In the genomic region with DNA sequence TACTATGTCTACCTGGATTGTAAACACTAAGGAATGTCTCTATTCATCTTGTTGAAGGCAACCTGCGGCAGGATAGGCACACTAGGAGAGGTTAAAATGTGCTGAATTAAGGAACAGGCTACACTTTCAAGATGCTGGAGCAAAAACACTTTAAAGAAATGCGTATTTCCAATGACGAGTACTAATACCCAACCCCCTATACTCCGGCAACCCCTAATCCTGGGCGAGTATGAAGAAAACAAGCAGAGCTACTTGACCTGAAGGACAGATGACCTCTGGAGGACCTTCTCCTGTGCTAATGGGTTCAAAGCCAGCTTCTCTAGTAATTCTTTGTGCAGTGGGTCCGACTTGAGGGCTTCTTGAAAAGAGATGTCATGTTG, we compare ENCODE assay signal across 8 mouse cellular contexts. TPM values are rescaled to one million over a fixed set of nuclear protein-coding genes. Genes with fewer than 3 reads are reported as not detected.
DNase-seq lines count a peak whose midpoint lies in the region; ATAC-seq and TF ChIP-seq lines count a peak whose summit lies in the region.

No protein-coding gene starts in this region.

- peak overlapping the region; percentile 85 for H3K4me3 ChIP-seq in heart, embryonic 16.5 days (ENCODE audit: low read length)
- H3K4me3 ChIP-seq in G1E (ENCODE audit: low read depth, low read length) = peak overlapping the region; percentile 99
- peak overlapping the region; percentile 84 for H3K4me3 ChIP-seq in forebrain, postnatal 0 days (ENCODE audit: low read depth, low read length)
- H3K4me3 ChIP-seq in midbrain, embryonic 10.5 days = peak overlapping the region; percentile 98

- ATAC-seq in heart, embryonic 16.5 days (replicated peaks; ENCODE audit: extremely low read depth, insufficient read depth, low FRiP score) = no peak
- no peak for ATAC-seq in G1E (ENCODE audit: extremely low read depth, insufficient number of reproducible peaks, low FRiP score, poor library complexity, severe bottlenecking)
- ATAC-seq in forebrain, postnatal 0 days = no peak

- peaks cover 17% of the 10 kb centered on the region for H3K4me1 ChIP-seq in heart, embryonic 16.5 days (ENCODE audit: control insufficient read depth, insufficient read depth, low read length)
- peaks cover 41% of the 10 kb centered on the region for H3K4me1 ChIP-seq in G1E (ENCODE audit: insufficient read depth, low read depth, low read length)
- H3K4me1 ChIP-seq in forebrain, postnatal 0 days (ENCODE audit: insufficient read depth) = peaks cover 24% of the 10 kb centered on the region
- H3K4me1 ChIP-seq in midbrain, embryonic 10.5 days = peaks cover 34% of the 10 kb centered on the region

- no peaks in the 10 kb centered on the region for H3K27me3 ChIP-seq in heart, embryonic 16.5 days (ENCODE audit: control insufficient read depth, insufficient read depth, low read length)
- no peaks in the 10 kb centered on the region for H3K27me3 ChIP-seq in G1E (ENCODE audit: insufficient read depth, low read length)
- no peaks in the 10 kb centered on the region for H3K27me3 ChIP-seq in forebrain, postnatal 0 days (ENCODE audit: insufficient read depth, low read length)
- no peaks in the 10 kb centered on the region for H3K27me3 ChIP-seq in midbrain, embryonic 10.5 days (ENCODE audit: low read depth, poor library complexity, severe bottlenecking)

- no peak for TF ChIP-seq CTCF in G1E (IDR thresholded peaks at IDR 0.05; ENCODE audit: low read depth, low read length)
- TF ChIP-seq CTCF in forebrain, postnatal 0 days (IDR thresholded peaks at IDR 0.05; ENCODE audit: low read depth) = no peak

- peaks cover 9% of the 10 kb centered on the region for H3K36me3 ChIP-seq in heart, embryonic 16.5 days (ENCODE audit: control insufficient read depth, insufficient read depth)
- peaks cover 45% of the 10 kb centered on the region for H3K36me3 ChIP-seq in G1E (replicated peaks)
- peaks cover 13% of the 10 kb centered on the region for H3K36me3 ChIP-seq in forebrain, postnatal 0 days (ENCODE audit: insufficient read depth)
- H3K36me3 ChIP-seq in midbrain, embryonic 10.5 days = peaks cover 31% of the 10 kb centered on the region

- peak overlapping the region; percentile 80 for H3K4me2 ChIP-seq in heart, embryonic 16.5 days (ENCODE audit: low read depth, low read length)
- peak overlapping the region; percentile 94 for H3K4me2 ChIP-seq in forebrain, postnatal 0 days (ENCODE audit: low read depth)

- peak overlapping the region; percentile 91 for H3K9ac ChIP-seq in heart, embryonic 16.5 days (ENCODE audit: low read length)
- H3K9ac ChIP-seq in forebrain, postnatal 0 days = peak overlapping the region; percentile 85

- H3K27ac ChIP-seq in heart, embryonic 16.5 days (ENCODE audit: low read length) = peak overlapping the region; percentile 92; the same call in 1 of the 2 replicates
- no peak overlapping the region for H3K27ac ChIP-seq in forebrain, postnatal 0 days (ENCODE audit: low read depth, low read length)
- no peak overlapping the region for H3K27ac ChIP-seq in midbrain, embryonic 10.5 days (replicated peaks)

- DNase-seq in heart, adult 11 months = no peak
- no peak for DNase-seq in G1E (ENCODE audit: low spot score)
- no peak for DNase-seq in forebrain, postnatal 0 days
- no peak for DNase-seq in midbrain, embryonic 10.5 days (ENCODE audit: low spot score)
- DNase-seq in left cerebral cortex, adult 11 months (ENCODE audit: low spot score) = no peak
- no peak for DNase-seq in adrenal gland, postnatal 36 days
- no peak for DNase-seq in layer of hippocampus, adult 9-11 months

- WGBS in heart, embryonic 16.5 days = 17% methylated on average over 6 of the region's 6 CpGs
- WGBS in forebrain, postnatal 0 days = 28% methylated on average over 6 of the region's 6 CpGs
- WGBS in midbrain, embryonic 10.5 days = 32% methylated on average over 6 of the region's 6 CpGs

- H3K9me3 ChIP-seq in heart, embryonic 16.5 days (replicated peaks; ENCODE audit: control insufficient read depth, low read length) = no peaks in the 10 kb centered on the region
- H3K9me3 ChIP-seq in G1E (replicated peaks) = no peaks in the 10 kb centered on the region
- no peaks in the 10 kb centered on the region for H3K9me3 ChIP-seq in forebrain, postnatal 0 days (ENCODE audit: low read length)
- H3K9me3 ChIP-seq in midbrain, embryonic 10.5 days (replicated peaks) = no peaks in the 10 kb centered on the region

RNA-seq across cellular contexts. Expression of a gene that starts 1.7 kb away (rescaled TPM):
- polyA plus RNA-seq in heart, embryonic 16.5 days (2015; fragmentation: Nextera tagmentation; extraction: Ambion mirVana) = 8.1 and 8.3 TPM in 2 replicates
- total RNA-seq in G1E (2014; fragmentation: Nextera tagmentation) = 16.7 and 18.7 TPM in 2 replicates
- 13.1 and 14.2 TPM in 2 replicates for total RNA-seq in G1E (2017)
- 12.3 and 13.5 TPM in 2 replicates for polyA plus RNA-seq in G1E (2012)
- total RNA-seq in forebrain, postnatal 0 days (2014; rRNA removed) = 15.7 and 21.1 TPM in 2 replicates
- 10.7 and 10.9 TPM in 2 replicates for polyA plus RNA-seq in forebrain, postnatal 0 days (2015; fragmentation: Nextera tagmentation; extraction: Ambion mirVana)
- 11.2 and 11.8 TPM in 2 replicates for polyA plus RNA-seq in midbrain, embryonic 10.5 days (2016; fragmentation: Nextera tagmentation; extraction: Ambion mirVana)
- 10 to 100 TPM; 10.6 to 12.5 TPM for total RNA-seq in adrenal gland, postnatal 36 days (2021)

RNA-seq across cellular contexts. Expression of a gene that starts 25.1 kb away (rescaled TPM):
- polyA plus RNA-seq in heart, embryonic 16.5 days (2015; fragmentation: Nextera tagmentation; extraction: Ambion mirVana) = 0.16 and 0.20 TPM in 2 replicates
- not detected in 2 replicates for total RNA-seq in G1E (2014; fragmentation: Nextera tagmentation)
- total RNA-seq in G1E (2017) = 0.06 and 0.16 TPM in 2 replicates
- polyA plus RNA-seq in G1E (2012) = not detected in 2 replicates
- 0.38 and 0.67 TPM in 2 replicates for total RNA-seq in forebrain, postnatal 0 days (2014; rRNA removed)
- polyA plus RNA-seq in forebrain, postnatal 0 days (2015; fragmentation: Nextera tagmentation; extraction: Ambion mirVana) = 0.06 and 0.19 TPM in 2 replicates
- 0.06 TPM in 1 of 2 replicates, not detected in the other for polyA plus RNA-seq in midbrain, embryonic 10.5 days (2016; fragmentation: Nextera tagmentation; extraction: Ambion mirVana)
- under 1 TPM in 1 of 2 experiments, not detected in 1; 0.03 TPM for total RNA-seq in adrenal gland, postnatal 36 days (2021)

RNA-seq across cellular contexts. Expression of a gene that starts 30.1 kb away (rescaled TPM):
- polyA plus RNA-seq in heart, embryonic 16.5 days (2015; fragmentation: Nextera tagmentation; extraction: Ambion mirVana) = 378 and 406 TPM in 2 replicates
- total RNA-seq in G1E (2014; fragmentation: Nextera tagmentation) (454 and 572 TPM in 2 replicates), G1E (2017) (68.0 and 83.3 TPM in 2 replicates)
- 205 and 234 TPM in 2 replicates for polyA plus RNA-seq in G1E (2012)
- total RNA-seq in forebrain, postnatal 0 days (2014; rRNA removed) = 176 and 182 TPM in 2 replicates
- 521 and 540 TPM in 2 replicates for polyA plus RNA-seq in forebrain, postnatal 0 days (2015; fragmentation: Nextera tagmentation; extraction: Ambion mirVana)
- 517 and 522 TPM in 2 replicates for polyA plus RNA-seq in midbrain, embryonic 10.5 days (2016; fragmentation: Nextera tagmentation; extraction: Ambion mirVana)
- total RNA-seq in adrenal gland, postnatal 36 days (2021) = 100 to 1,000 TPM; 196 to 225 TPM
